Mouse (Mus musculus): ENCODE data around the gene Tas2r105. TPM values are rescaled to one million over a fixed set of nuclear protein-coding genes. Genes with fewer than 3 reads are reported as not detected.

Tas2r105 gene
- polyA plus RNA-seq (2014; fragmentation: Nextera tagmentation; extraction: Ambion mirVana) = not detected in 2 replicates

GRCm38 (mm10) chr6:131687395-131687794 is at the start of gene Tas2r105:
TSS of gene Tas2r105 (minus strand) at chr6:131687495.
- WGBS = 72% methylated on average over 1 of the region's 1 CpGs
- no peaks in the 10 kb centered on the region for H3K4me1 ChIP-seq (ENCODE audit: control insufficient read depth in 2 of 2, insufficient read depth in 2 of 2, low read length in 2 of 2)
- H3K4me3 ChIP-seq (ENCODE audit: control insufficient read depth in 1 of 2, insufficient read depth in 1 of 2, low read depth in 1 of 2, low read length in 2 of 2) = no peak within 1 kb of the TSS
- H3K9me3 ChIP-seq (ENCODE audit: control insufficient read depth, low read length) = 0 out of 2 replicates have a peak, but pooled peaks cover 6% of the 10 kb centered on the region
- ATAC-seq (ENCODE audit: insufficient number of reproducible peaks, insufficient read depth, low FRiP score, low read depth) = no peak
- no peak within 1 kb of the TSS for H3K9ac ChIP-seq (ENCODE audit: low read length)
- no peak within 1 kb of the TSS for H3K27ac ChIP-seq (replicated peaks in 1 of 2; ENCODE audit: control insufficient read depth in 1 of 2, insufficient read depth in 1 of 2, low read depth in 2 of 2, low read length in 2 of 2)
- no peaks in the 10 kb centered on the region for H3K36me3 ChIP-seq (ENCODE audit: control insufficient read depth, insufficient read depth, low read length)
- H3K4me2 ChIP-seq (ENCODE audit: low read length) = no peak within 1 kb of the TSS
- H3K27me3 ChIP-seq (ENCODE audit: control insufficient read depth, insufficient read depth, low read length) = no peaks in the 10 kb centered on the region

- 34% methylated on average over 7 of the region's 7 CpGs for WGBS
- no peak for ATAC-seq (ENCODE audit: insufficient number of reproducible peaks, insufficient read depth, low FRiP score, low read depth)
These were observed 25.5 kb upstream of the Tas2r105 start for GRCm38 (mm10) chr6:131712803-131713202.

GRCm38 (mm10) chr6:131689963-131690362 is 2.7 kb upstream of the Tas2r105 start, which contains the start of gene Tas2r114:
TSS of gene Tas2r114 (minus strand) at chr6:131690063.
- Histone ChIP-seq H3K4me1 (ENCODE audit: control insufficient read depth in 2 of 2, insufficient read depth in 2 of 2, low read length in 2 of 2) (no peaks in the 10 kb centered on the region), H3K27me3 (ENCODE audit: control insufficient read depth, insufficient read depth, low read length) (no peaks in the 10 kb centered on the region), H3K4me2 (ENCODE audit: low read length) (no peak within 1 kb of the TSS), H3K36me3 (ENCODE audit: control insufficient read depth, insufficient read depth, low read length) (no peaks in the 10 kb centered on the region), H3K9ac (ENCODE audit: low read length) (no peak within 1 kb of the TSS), H3K27ac (replicated peaks in 1 of 2; ENCODE audit: control insufficient read depth in 1 of 2, insufficient read depth in 1 of 2, low read depth in 2 of 2, low read length in 2 of 2) (no peak within 1 kb of the TSS), H3K9me3 (ENCODE audit: control insufficient read depth, low read length) (0 out of 2 replicates have a peak, but pooled peaks cover 2% of the 10 kb centered on the region), H3K4me3 (ENCODE audit: control insufficient read depth in 1 of 2, insufficient read depth in 1 of 2, low read depth in 1 of 2, low read length in 2 of 2) (no peak within 1 kb of the TSS)
- no peak for ATAC-seq (ENCODE audit: insufficient number of reproducible peaks, insufficient read depth, low FRiP score, low read depth)

More at GRCm38 (mm10) chr6:131712803-131713202, 25.5 kb upstream of the Tas2r105 start:
- Histone ChIP-seq H3K4me2 (ENCODE audit: low read length) (no peak overlapping the region), H3K4me3 (ENCODE audit: control insufficient read depth in 1 of 2, insufficient read depth in 1 of 2, low read depth in 1 of 2, low read length in 2 of 2) (no peak overlapping the region), H3K9ac (ENCODE audit: low read length) (no peak overlapping the region), H3K4me1 (ENCODE audit: control insufficient read depth in 2 of 2, insufficient read depth in 2 of 2, low read length in 2 of 2) (no peaks in the 10 kb centered on the region), H3K27ac (replicated peaks in 1 of 2; ENCODE audit: control insufficient read depth in 1 of 2, insufficient read depth in 1 of 2, low read depth in 2 of 2, low read length in 2 of 2) (no peak overlapping the region), H3K9me3 (ENCODE audit: control insufficient read depth, low read length) (no peaks in the 10 kb centered on the region), H3K36me3 (ENCODE audit: control insufficient read depth, insufficient read depth, low read length) (no peaks in the 10 kb centered on the region), H3K27me3 (ENCODE audit: control insufficient read depth, insufficient read depth, low read length) (no peaks in the 10 kb centered on the region)

- H3K27me3 ChIP-seq (ENCODE audit: control insufficient read depth, insufficient read depth, low read length) = no peaks in the 10 kb centered on the region
- H3K4me2 ChIP-seq (ENCODE audit: low read length) = no peak within 1 kb of the TSS
- H3K9me3 ChIP-seq (ENCODE audit: control insufficient read depth, low read length) = 0 out of 2 replicates have a peak, but pooled peaks cover 6% of the 10 kb centered on the region
- H3K4me1 ChIP-seq (ENCODE audit: control insufficient read depth in 2 of 2, insufficient read depth in 2 of 2, low read length in 2 of 2) = no peaks in the 10 kb centered on the region
- H3K27ac ChIP-seq (replicated peaks in 1 of 2; ENCODE audit: control insufficient read depth in 1 of 2, insufficient read depth in 1 of 2, low read depth in 2 of 2, low read length in 2 of 2) = no peak within 1 kb of the TSS
- 60% methylated on average over 1 of the region's 1 CpGs for WGBS
- no peaks in the 10 kb centered on the region for H3K36me3 ChIP-seq (ENCODE audit: control insufficient read depth, insufficient read depth, low read length)
- no peak within 1 kb of the TSS for H3K9ac ChIP-seq (ENCODE audit: low read length)
- H3K4me3 ChIP-seq (ENCODE audit: control insufficient read depth in 1 of 2, insufficient read depth in 1 of 2, low read depth in 1 of 2, low read length in 2 of 2) = no peak within 1 kb of the TSS
- no peak for ATAC-seq (ENCODE audit: insufficient number of reproducible peaks, insufficient read depth, low FRiP score, low read depth)
These were observed 1.7 kb downstream of the Tas2r105 start, which contains the start of gene Tas2r104 for GRCm38 (mm10) chr6:131685644-131686043. TSS of gene Tas2r104 (minus strand) at chr6:131685744.

- H3K4me1 ChIP-seq (ENCODE audit: control insufficient read depth in 2 of 2, insufficient read depth in 2 of 2, low read length in 2 of 2) = no peaks in the 10 kb centered on the region
- ATAC-seq (ENCODE audit: insufficient number of reproducible peaks, insufficient read depth, low FRiP score, low read depth) = no peak
- WGBS = 62% methylated on average over 3 of the region's 3 CpGs
These were observed 8.5 kb downstream of the Tas2r105 start, which contains the start of gene Tas2r106 for GRCm38 (mm10) chr6:131678786-131679185. TSS of gene Tas2r106 (minus strand) at chr6:131678886.

GRCm38 (mm10) chr6:131660049-131660448 is 27.2 kb downstream of the Tas2r105 start, which contains the start of gene Tas2r107:
TSS of gene Tas2r107 (minus strand) at chr6:131660149.
- H3K9me3 ChIP-seq (ENCODE audit: control insufficient read depth, low read length) = peaks cover 8% of the 10 kb centered on the region; the same call in 1 of the 2 replicates
- no peak within 1 kb of the TSS for H3K9ac ChIP-seq (ENCODE audit: low read length)
- no peaks in the 10 kb centered on the region for H3K4me1 ChIP-seq (ENCODE audit: control insufficient read depth in 2 of 2, insufficient read depth in 2 of 2, low read length in 2 of 2)
- no peak within 1 kb of the TSS for H3K27ac ChIP-seq (replicated peaks in 1 of 2; ENCODE audit: control insufficient read depth in 1 of 2, insufficient read depth in 1 of 2, low read depth in 2 of 2, low read length in 2 of 2)
- no peaks in the 10 kb centered on the region for H3K27me3 ChIP-seq (ENCODE audit: control insufficient read depth, insufficient read depth, low read length)
- no peaks in the 10 kb centered on the region for H3K36me3 ChIP-seq (ENCODE audit: control insufficient read depth, insufficient read depth, low read length)
- no peak for ATAC-seq (ENCODE audit: insufficient number of reproducible peaks, insufficient read depth, low FRiP score, low read depth)
- no peak within 1 kb of the TSS for H3K4me2 ChIP-seq (ENCODE audit: low read length)
- H3K4me3 ChIP-seq (ENCODE audit: control insufficient read depth in 1 of 2, insufficient read depth in 1 of 2, low read depth in 1 of 2, low read length in 2 of 2) = no peak within 1 kb of the TSS

More at GRCm38 (mm10) chr6:131678786-131679185, 8.5 kb downstream of the Tas2r105 start, which contains the start of gene Tas2r106:
- Histone ChIP-seq H3K36me3 (ENCODE audit: control insufficient read depth, insufficient read depth, low read length) (no peaks in the 10 kb centered on the region), H3K4me3 (ENCODE audit: control insufficient read depth in 1 of 2, insufficient read depth in 1 of 2, low read depth in 1 of 2, low read length in 2 of 2) (no peak within 1 kb of the TSS), H3K27ac (replicated peaks in 1 of 2; ENCODE audit: control insufficient read depth in 1 of 2, insufficient read depth in 1 of 2, low read depth in 2 of 2, low read length in 2 of 2) (no peak within 1 kb of the TSS), H3K9ac (ENCODE audit: low read length) (no peak within 1 kb of the TSS), H3K4me2 (ENCODE audit: low read length) (no peak within 1 kb of the TSS), H3K27me3 (ENCODE audit: control insufficient read depth, insufficient read depth, low read length) (no peaks in the 10 kb centered on the region), H3K9me3 (ENCODE audit: control insufficient read depth, low read length) (peaks cover 14% of the 10 kb centered on the region; the same call in 1 of the 2 replicates)

Other genes with a start within 250 kb of the Tas2r105 start
- not detected in 2 replicates for gene 5430401F13Rik, start 201.1 kb downstream of the Tas2r105 start, polyA plus RNA-seq (2014; fragmentation: Nextera tagmentation; extraction: Ambion mirVana)
- not detected in 2 replicates for gene Gm6619, start 201.1 kb downstream of the Tas2r105 start, polyA plus RNA-seq (2014; fragmentation: Nextera tagmentation; extraction: Ambion mirVana)
- not detected in 2 replicates for gene Tas2r130, start 56.6 kb downstream of the Tas2r105 start, polyA plus RNA-seq (2014; fragmentation: Nextera tagmentation; extraction: Ambion mirVana)
- not detected in 2 replicates for gene Tas2r107, start 27.3 kb downstream of the Tas2r105 start, polyA plus RNA-seq (2014; fragmentation: Nextera tagmentation; extraction: Ambion mirVana)
- gene Tas2r106, start 8.6 kb downstream of the Tas2r105 start, polyA plus RNA-seq (2014; fragmentation: Nextera tagmentation; extraction: Ambion mirVana) = not detected in 2 replicates
- not detected in 2 replicates for gene Tas2r104, start 1.8 kb downstream of the Tas2r105 start, polyA plus RNA-seq (2014; fragmentation: Nextera tagmentation; extraction: Ambion mirVana)
- not detected in 2 replicates for gene Tas2r114, start 2.6 kb upstream of the Tas2r105 start, polyA plus RNA-seq (2014; fragmentation: Nextera tagmentation; extraction: Ambion mirVana)

All from heart, embryonic 14.5 days (tissue).